Mouse (Mus musculus) ES-Bruce4 (cell line): ENCODE results near the gene Pla2g12a. TPM values are rescaled to one million over a fixed set of nuclear protein-coding genes. Genes with fewer than 3 reads are reported as not detected.

Source experiments
- H3K27ac ChIP-seq: 2 replicates; pipeline ENCODE4 v1.5.1; 2012; ENCODE audit warnings: low read length, inconsistent platforms; ENCODE audit not compliant: insufficient read depth
- H3K27me3 ChIP-seq: 2 replicates; pipeline ENCODE4 v1.6.1; 2012; ENCODE audit warnings: mild to moderate bottlenecking, low read length, inconsistent platforms; ENCODE audit not compliant: control insufficient read depth, poor library complexity, insufficient read depth, severe bottlenecking
- H3K36me3 ChIP-seq: 2 replicates; pipeline ENCODE4 v1.6.1; 2012; ENCODE audit warnings: inconsistent platforms, mild to moderate bottlenecking, low read length, moderate library complexity; ENCODE audit not compliant: control insufficient read depth, poor library complexity, insufficient read depth, severe bottlenecking
- H3K4me1 ChIP-seq: one replicate; pipeline ENCODE4 v1.8.1; 2011; ENCODE audit warnings: low read length; ENCODE audit not compliant: control insufficient read depth, insufficient read depth
- H3K4me3 ChIP-seq: 2 replicates; pipeline ENCODE4 v1.5.1; 2011; ENCODE audit warnings: low read depth, mild to moderate bottlenecking, low read length
- H3K9ac ChIP-seq: 2 replicates; pipeline ENCODE4 v1.6.1; 2012; ENCODE audit warnings: low read depth, mild to moderate bottlenecking, inconsistent platforms; ENCODE audit not compliant: poor library complexity, severe bottlenecking
- H3K9me3 ChIP-seq: replicated peaks from 2 replicates; pipeline ENCODE4 v1.6.1; 2012; ENCODE audit warnings: mild to moderate bottlenecking, low read length, inconsistent platforms; ENCODE audit not compliant: control insufficient read depth, poor library complexity, insufficient read depth, severe bottlenecking
- CTCF ChIP-seq: IDR thresholded peaks from one replicate; pipeline ENCODE4 v1.8.1; 2011; ENCODE audit warnings: low read depth, low read length
- EP300 ChIP-seq: IDR thresholded peaks from 2 replicates; pipeline ENCODE4 v1.6.1; 2011; ENCODE audit warnings: low read depth, low read length; ENCODE audit not compliant: insufficient read depth
- POLR2A ChIP-seq: IDR thresholded peaks from one replicate; pipeline ENCODE4 v1.8.1; 2011; ENCODE audit warnings: low read length; ENCODE audit not compliant: insufficient read depth
- polyA plus RNA-seq: library from polyadenylated mRNA; stranded (reverse); fragments of >200 nt; gene quantifications from 2 replicates; pipeline ENCODE4 v1.2.4, GENCODE M21; 2011; ENCODE audit warnings: low read depth; ENCODE audit not compliant: missing spikeins, insufficient read depth, insufficient read length

Pla2g12a gene
- polyA plus RNA-seq, 1 experiment: 17.6 TPM

DNA sequence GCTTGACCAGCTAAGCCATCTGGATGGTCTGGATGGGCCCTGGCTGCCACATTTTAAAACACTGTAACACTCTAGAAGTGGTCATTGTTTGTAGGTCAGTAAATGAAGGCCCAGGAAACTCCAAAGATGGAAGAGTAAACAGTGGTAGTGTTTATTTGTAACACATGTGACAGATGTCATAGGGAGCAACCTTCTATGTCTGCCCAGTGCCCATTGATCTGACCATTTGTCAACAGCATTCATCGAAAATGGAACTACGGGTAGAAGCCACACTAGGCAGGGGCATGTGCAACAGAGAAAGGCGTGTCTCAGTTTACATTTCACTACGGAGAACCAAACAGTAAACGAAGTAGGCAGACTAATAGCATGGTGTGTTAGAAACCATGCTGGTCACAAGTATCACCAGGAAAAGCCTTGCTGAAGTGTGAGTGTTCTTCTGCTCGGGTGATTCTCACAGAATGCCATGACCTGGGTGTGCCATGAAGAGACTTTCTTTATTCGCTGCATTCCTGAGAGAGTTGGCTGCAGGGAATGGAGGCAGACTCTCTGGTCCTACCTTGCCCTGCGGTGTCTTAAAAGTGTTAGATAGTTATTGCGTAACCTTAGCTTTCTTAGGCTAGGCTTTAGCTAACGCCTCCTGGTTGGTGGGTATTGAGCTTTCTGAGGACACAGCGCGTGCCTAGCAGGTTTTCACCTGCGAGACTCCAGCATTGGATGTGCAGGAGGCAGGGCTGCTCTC lies 9.5 kb downstream of the Pla2g12a start:
- TF ChIP-seq EP300 (no peak), POLR2A (no peak), CTCF (no peak)

GRCm38 (mm10) chr3:129892003-129892402 lies 13.6 kb downstream of the Pla2g12a start:
- no peak overlapping the region for H3K27ac ChIP-seq
- no peak overlapping the region for H3K9ac ChIP-seq
- TF ChIP-seq CTCF: no peak
- no peak for TF ChIP-seq POLR2A
- no peak for TF ChIP-seq EP300
- no peak overlapping the region for H3K4me3 ChIP-seq
- no peaks in the 10 kb centered on the region; the same call in 1 of the 2 replicates for H3K36me3 ChIP-seq
- no peaks in the 10 kb centered on the region for H3K4me1 ChIP-seq
- H3K9me3 ChIP-seq: no peaks in the 10 kb centered on the region
- no peaks in the 10 kb centered on the region for H3K27me3 ChIP-seq

More for the DNA sequence above, 9.5 kb downstream of the Pla2g12a start:
- Histone ChIP-seq H3K9ac (no peak overlapping the region), H3K27ac (no peak overlapping the region), H3K4me1 (peaks cover 1% of the 10 kb centered on the region), H3K27me3 (no peaks in the 10 kb centered on the region), H3K9me3 (no peaks in the 10 kb centered on the region), H3K4me3 (no peak overlapping the region), H3K36me3 (no peaks in the 10 kb centered on the region; the same call in 1 of the 2 replicates)

DNA sequence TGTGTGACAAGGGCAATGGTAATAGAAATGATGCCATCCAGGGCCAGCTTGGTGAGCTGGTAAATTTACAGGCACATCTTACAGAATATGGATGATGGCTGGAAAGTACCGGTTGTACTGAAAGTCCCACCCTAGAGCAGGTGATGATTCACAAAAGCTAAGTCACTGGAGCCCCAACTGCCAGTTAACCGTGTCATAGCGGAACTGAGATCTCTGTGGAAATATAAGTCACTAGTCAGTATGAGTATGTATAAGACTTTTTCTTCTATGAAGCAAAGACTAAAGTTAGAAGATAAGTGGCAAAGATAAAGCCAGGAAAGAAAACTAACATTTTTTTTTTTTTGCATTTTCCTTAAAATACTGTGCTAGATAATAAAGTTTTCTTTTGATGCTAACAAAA lies 14.7 kb downstream of the Pla2g12a start:
- TF ChIP-seq EP300 (no peak), POLR2A (no peak)
- no peaks in the 10 kb centered on the region; the same call in 1 of the 2 replicates for H3K36me3 ChIP-seq
- H3K9ac ChIP-seq: no peak overlapping the region
- no peak overlapping the region for H3K4me3 ChIP-seq
- no peaks in the 10 kb centered on the region for H3K4me1 ChIP-seq
- H3K9me3 ChIP-seq: no peaks in the 10 kb centered on the region
- H3K27ac ChIP-seq: no peak overlapping the region
- H3K27me3 ChIP-seq: no peaks in the 10 kb centered on the region

- Histone ChIP-seq H3K36me3 (no peaks in the 10 kb centered on the region), H3K9ac (no peak overlapping the region), H3K4me1 (peaks cover 2% of the 10 kb centered on the region), H3K9me3 (no peaks in the 10 kb centered on the region), H3K4me3 (no peak overlapping the region), H3K27ac (no peak overlapping the region), H3K27me3 (no peaks in the 10 kb centered on the region)
- TF ChIP-seq EP300 (no peak), POLR2A (no peak), CTCF (no peak)
Observed at GRCm38 (mm10) chr3:129896591-129896990, 18.2 kb downstream of the Pla2g12a start.

- peaks cover 2% of the 10 kb centered on the region for H3K4me1 ChIP-seq
- no peaks in the 10 kb centered on the region for H3K9me3 ChIP-seq
- no peak overlapping the region for H3K4me3 ChIP-seq
- H3K36me3 ChIP-seq: no peaks in the 10 kb centered on the region
- H3K27ac ChIP-seq: no peak overlapping the region
- TF ChIP-seq POLR2A: no peak
- TF ChIP-seq CTCF: no peak
- no peak for TF ChIP-seq EP300
- H3K27me3 ChIP-seq: no peaks in the 10 kb centered on the region
- no peak overlapping the region for H3K9ac ChIP-seq
Observed at GRCm38 (mm10) chr3:129898886-129899285, 20.5 kb downstream of the Pla2g12a start.

GRCm38 (mm10) chr3:129901271-129901809 lies 22.9 kb downstream of the Pla2g12a start, which contains the start of gene Casp6:
Casp6 (plus strand) TSS chr3:129901425.
- Histone ChIP-seq H3K27me3 (no peaks in the 10 kb centered on the region), H3K36me3 (no peaks in the 10 kb centered on the region), H3K27ac (no peak within 1 kb of the TSS), H3K4me3 (peak within 1 kb of the TSS; percentile 93), H3K9ac (peak within 1 kb of the TSS; percentile 50), H3K4me1 (peaks cover 2% of the 10 kb centered on the region), H3K9me3 (no peaks in the 10 kb centered on the region)
- TF ChIP-seq CTCF (no peak), EP300 (no peak), POLR2A (no peak)
